Mouse (Mus musculus): Measurements from ENCODE around the gene Alox5. TPM values are rescaled to one million over a fixed set of nuclear protein-coding genes. Genes with fewer than 3 reads are reported as not detected.
A peak's percentile ranks its signal among the peaks of the same experiment; 100 is the strongest.

The Alox5 gene
- total and polyA plus RNA-seq, 2 experiments from 2014 or later, result 0.75 to 8.1 TPM

- 86% methylated on average over 1 of the region's 1 CpGs for WGBS
- H3K9ac ChIP-seq (replicated peaks; ENCODE audit: low read length), result no peak overlapping the region
- H3K4me3 ChIP-seq (ENCODE audit: low read length), result no peak overlapping the region
- no peaks in the 10 kb centered on the region for H3K27me3 ChIP-seq (ENCODE audit: insufficient read depth, low read length)
- no peak for DNase-seq (ENCODE audit: low spot score)
- no peak overlapping the region for H3K4me2 ChIP-seq (ENCODE audit: low read depth, low read length)
- H3K9me3 ChIP-seq (ENCODE audit: low read length), result no peaks in the 10 kb centered on the region
- no peak for ATAC-seq
- H3K4me1 ChIP-seq (ENCODE audit: insufficient read depth, low read length), result no peaks in the 10 kb centered on the region
- H3K27ac ChIP-seq, result no peak overlapping the region
- no peaks in the 10 kb centered on the region for H3K36me3 ChIP-seq (ENCODE audit: insufficient read depth, low read length)
- TF ChIP-seq CTCF (IDR thresholded peaks at IDR 0.05; ENCODE audit: low read depth), result no peak
Measured at GRCm38 (mm10) chr6:116485081-116485480, 24.1 kb upstream of the Alox5 start.

DNA sequence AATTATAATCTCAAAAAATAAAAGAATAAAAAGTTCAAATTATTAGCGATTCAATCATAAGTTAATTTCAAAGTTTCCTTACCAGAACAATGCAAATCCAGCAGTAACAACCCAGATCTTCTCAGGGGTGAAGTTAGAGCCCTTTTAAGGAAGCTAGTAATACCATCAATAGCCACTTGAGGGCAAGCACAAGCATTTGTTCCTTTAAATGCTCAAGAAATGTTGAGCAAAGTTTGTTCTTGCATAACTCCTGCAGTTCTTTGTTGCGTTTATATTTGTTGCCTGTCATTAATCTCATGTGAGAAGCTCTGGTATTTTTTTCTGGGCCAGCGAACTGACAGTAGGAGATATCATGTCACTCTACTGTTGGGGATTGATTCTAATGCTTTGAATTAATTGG, 7.1 kb upstream of the Alox5 start:
- Histone ChIP-seq H3K4me3 (ENCODE audit: low read length) (no peak overlapping the region), H3K9ac (replicated peaks; ENCODE audit: low read length) (no peak overlapping the region), H3K27ac (no peak overlapping the region), H3K4me1 (ENCODE audit: insufficient read depth, low read length) (no peaks in the 10 kb centered on the region), H3K4me2 (ENCODE audit: low read depth, low read length) (no peak overlapping the region), H3K27me3 (ENCODE audit: insufficient read depth, low read length) (no peaks in the 10 kb centered on the region), H3K36me3 (ENCODE audit: insufficient read depth, low read length) (no peaks in the 10 kb centered on the region), H3K9me3 (ENCODE audit: low read length) (no peaks in the 10 kb centered on the region)
- no peak for ATAC-seq
- 37% methylated on average over 3 of the region's 3 CpGs for WGBS
- DNase-seq (ENCODE audit: low spot score), result peak; percentile 60
- TF ChIP-seq CTCF (IDR thresholded peaks at IDR 0.05; ENCODE audit: low read depth), result peak; percentile 66

GRCm38 (mm10) chr6:116459232-116459631, 1.7 kb downstream of the Alox5 start:
- H3K4me3 ChIP-seq (ENCODE audit: low read length), result no peak overlapping the region
- no peak for TF ChIP-seq CTCF (IDR thresholded peaks at IDR 0.05; ENCODE audit: low read depth)
- no peak for ATAC-seq
- peaks cover 5% of the 10 kb centered on the region; the same call in 1 of the 2 replicates for H3K4me1 ChIP-seq (ENCODE audit: insufficient read depth, low read length)
- 77% methylated on average over 2 of the region's 2 CpGs for whole genome bisulfite sequencing
- no peak overlapping the region for H3K4me2 ChIP-seq (ENCODE audit: low read depth, low read length)
- H3K27ac ChIP-seq, result no peak overlapping the region
- peaks cover 15% of the 10 kb centered on the region; the same call in 1 of the 2 replicates for H3K27me3 ChIP-seq (ENCODE audit: insufficient read depth, low read length)
- H3K9me3 ChIP-seq (ENCODE audit: low read length), result no peaks in the 10 kb centered on the region
- no peak for DNase-seq (ENCODE audit: low spot score)
- H3K9ac ChIP-seq (replicated peaks; ENCODE audit: low read length), result no peak overlapping the region
- no peaks in the 10 kb centered on the region for H3K36me3 ChIP-seq (ENCODE audit: insufficient read depth, low read length)

DNA sequence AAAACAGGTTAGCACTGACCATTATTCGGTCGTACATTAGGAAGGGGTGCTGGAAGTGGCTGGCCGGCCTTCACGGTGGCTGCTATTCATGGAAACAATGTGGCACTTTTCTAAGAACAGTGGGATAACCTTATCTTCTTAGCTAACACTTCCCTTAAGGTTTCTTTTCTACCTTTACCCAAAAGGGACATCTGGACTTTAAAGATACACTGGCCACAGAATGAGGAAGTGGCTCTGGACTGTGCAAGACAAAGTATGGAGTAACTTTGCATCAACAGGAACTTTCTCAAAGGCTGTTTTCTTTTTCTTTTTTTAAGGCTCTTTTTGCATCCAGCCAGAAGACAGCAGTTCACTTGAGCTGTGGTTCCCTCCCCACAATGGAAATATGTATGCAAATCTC, 2.2 kb downstream of the Alox5 start:
- no peaks in the 10 kb centered on the region for H3K36me3 ChIP-seq (ENCODE audit: insufficient read depth, low read length)
- 78% methylated on average over 4 of the region's 4 CpGs for WGBS
- H3K27ac ChIP-seq, result no peak overlapping the region
- H3K9me3 ChIP-seq (ENCODE audit: low read length), result no peaks in the 10 kb centered on the region
- H3K4me3 ChIP-seq (ENCODE audit: low read length), result no peak overlapping the region
- peaks cover 5% of the 10 kb centered on the region; the same call in 1 of the 2 replicates for H3K4me1 ChIP-seq (ENCODE audit: insufficient read depth, low read length)
- DNase-seq (ENCODE audit: low spot score) (no peak), ATAC-seq (no peak)
- no peak overlapping the region for H3K4me2 ChIP-seq (ENCODE audit: low read depth, low read length)
- no peak overlapping the region for H3K9ac ChIP-seq (replicated peaks; ENCODE audit: low read length)
- TF ChIP-seq CTCF (IDR thresholded peaks at IDR 0.05; ENCODE audit: low read depth), result no peak
- peaks cover 15% of the 10 kb centered on the region; the same call in 1 of the 2 replicates for H3K27me3 ChIP-seq (ENCODE audit: insufficient read depth, low read length)

DNA sequence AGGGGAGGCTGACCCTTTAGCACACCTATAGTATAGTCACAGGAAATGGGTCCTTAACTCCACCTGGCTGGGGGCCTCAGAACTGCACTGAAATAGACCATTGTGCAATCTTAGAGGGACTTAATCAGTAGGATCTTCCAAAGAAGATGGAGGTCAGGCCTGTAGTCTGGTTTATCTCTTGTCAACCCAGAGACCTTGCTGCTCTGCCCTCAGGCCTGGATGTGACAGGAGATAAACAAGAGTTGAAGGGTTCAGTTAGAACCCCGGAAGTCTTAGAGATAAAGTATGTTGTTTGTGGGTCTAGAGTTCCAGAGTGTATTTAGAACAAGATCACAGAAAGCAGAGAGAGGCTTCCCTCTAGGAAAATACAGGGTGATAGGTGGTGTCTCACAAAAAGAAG, 4.5 kb downstream of the Alox5 start:
- Histone ChIP-seq H3K27me3 (ENCODE audit: insufficient read depth, low read length) (peaks cover 7% of the 10 kb centered on the region; the same call in 1 of the 2 replicates), H3K4me1 (ENCODE audit: insufficient read depth, low read length) (peaks cover 5% of the 10 kb centered on the region; the same call in 1 of the 2 replicates), H3K9me3 (ENCODE audit: low read length) (no peaks in the 10 kb centered on the region), H3K27ac (no peak overlapping the region), H3K9ac (replicated peaks; ENCODE audit: low read length) (no peak overlapping the region), H3K36me3 (ENCODE audit: insufficient read depth, low read length) (no peaks in the 10 kb centered on the region), H3K4me3 (ENCODE audit: low read length) (no peak overlapping the region), H3K4me2 (ENCODE audit: low read depth, low read length) (no peak overlapping the region)
- ATAC-seq (no peak), DNase-seq (ENCODE audit: low spot score) (no peak)
- WGBS, result 90% methylated on average over 1 of the region's 1 CpGs
- TF ChIP-seq CTCF (IDR thresholded peaks at IDR 0.05; ENCODE audit: low read depth), result no peak

- no peak overlapping the region for H3K4me3 ChIP-seq (ENCODE audit: low read length)
- H3K27ac ChIP-seq, result no peak overlapping the region
- DNase-seq (ENCODE audit: low spot score) (no peak), ATAC-seq (no peak)
- no peaks in the 10 kb centered on the region for H3K9me3 ChIP-seq (ENCODE audit: low read length)
- peaks cover 5% of the 10 kb centered on the region; the same call in 1 of the 2 replicates for H3K4me1 ChIP-seq (ENCODE audit: insufficient read depth, low read length)
- no peak overlapping the region for H3K9ac ChIP-seq (replicated peaks; ENCODE audit: low read length)
- no peak for TF ChIP-seq CTCF (IDR thresholded peaks at IDR 0.05; ENCODE audit: low read depth)
- H3K36me3 ChIP-seq (ENCODE audit: insufficient read depth, low read length), result no peaks in the 10 kb centered on the region
- no peak overlapping the region for H3K4me2 ChIP-seq (ENCODE audit: low read depth, low read length)
- H3K27me3 ChIP-seq (ENCODE audit: insufficient read depth, low read length), result peaks cover 7% of the 10 kb centered on the region; the same call in 1 of the 2 replicates
- WGBS, result 80% methylated on average over 4 of the region's 4 CpGs
Measured at GRCm38 (mm10) chr6:116455781-116456180, 5.2 kb downstream of the Alox5 start.

DNA sequence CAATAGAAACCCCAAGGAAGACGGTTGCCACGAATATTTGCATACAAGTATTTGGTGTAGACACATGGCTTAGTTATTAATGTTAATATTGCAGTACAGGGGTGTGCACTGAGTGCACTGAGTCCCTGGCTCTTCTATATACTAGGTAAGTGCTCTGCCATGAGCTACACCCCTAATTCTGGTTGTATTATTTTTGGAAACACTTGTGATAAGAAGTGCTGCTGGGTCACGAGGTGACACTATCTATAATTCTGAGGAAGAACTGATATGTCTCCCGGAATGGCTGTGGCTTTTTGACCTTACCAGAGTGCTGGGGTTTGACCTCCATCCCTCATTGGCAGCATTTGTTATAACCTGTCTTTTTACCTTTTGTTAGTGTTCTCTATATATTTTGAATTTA, 20.1 kb downstream of the Alox5 start:
- no peak overlapping the region for H3K27ac ChIP-seq
- WGBS, result 85% methylated on average over 4 of the region's 4 CpGs
- no peak for TF ChIP-seq CTCF (IDR thresholded peaks at IDR 0.05; ENCODE audit: low read depth)

More for the DNA sequence above, 20.1 kb downstream of the Alox5 start:
- no peak for DNase-seq (ENCODE audit: low spot score)
- no peak overlapping the region for H3K9ac ChIP-seq (replicated peaks; ENCODE audit: low read length)
- H3K4me3 ChIP-seq (ENCODE audit: low read length), result no peak overlapping the region
- no peaks in the 10 kb centered on the region for H3K27me3 ChIP-seq (ENCODE audit: insufficient read depth, low read length)
- no peaks in the 10 kb centered on the region for H3K4me1 ChIP-seq (ENCODE audit: insufficient read depth, low read length)
- ATAC-seq, result no peak
- H3K4me2 ChIP-seq (ENCODE audit: low read depth, low read length), result no peak overlapping the region
- no peaks in the 10 kb centered on the region for H3K36me3 ChIP-seq (ENCODE audit: insufficient read depth, low read length)
- H3K9me3 ChIP-seq (ENCODE audit: low read length), result no peaks in the 10 kb centered on the region
